Mouse (Mus musculus): ENCODE measurements around the gene Nudt16.

DNA sequence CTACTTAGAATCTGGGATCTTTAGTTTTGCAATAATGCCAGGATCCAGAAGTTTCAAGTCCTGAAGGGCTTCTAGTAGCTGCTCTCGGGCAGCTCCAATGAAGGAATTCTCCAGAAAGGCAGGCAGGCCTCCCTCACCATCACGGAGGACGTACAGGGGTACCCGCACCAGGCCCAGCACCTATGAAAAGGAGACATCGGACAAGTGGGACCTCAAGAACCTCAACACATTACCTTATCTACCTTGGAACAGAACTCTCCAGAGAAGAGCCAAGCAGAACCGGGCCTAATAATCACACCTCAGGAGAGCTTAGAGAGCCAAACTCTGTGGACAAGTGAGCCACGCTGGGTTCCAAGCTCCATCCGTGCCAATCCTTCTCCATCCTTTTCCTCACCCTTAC lies 1.3 kb downstream of the Nudt16 start:
- TF ChIP-seq CTCF (IDR thresholded peaks at IDR 0.05; ENCODE audit: insufficient read depth, low read depth, low read length) (no peak), POLR2A (IDR thresholded peaks at IDR 0.05; ENCODE audit: insufficient read depth, low read depth, low read length) (no peak)
